Mouse (Mus musculus) megakaryocyte, embryonic 14.5 days (primary cell): ENCODE results near the gene Cda.

Source experiments
- FLI1 ChIP-seq: IDR thresholded peaks from 2 replicates; pipeline ENCODE4 v1.6.1; 2012; ENCODE audit warnings: low read length, inconsistent platforms, mixed read lengths
- GATA1 ChIP-seq: IDR thresholded peaks from 3 replicates; pipeline ENCODE4 v1.6.1; 2012; ENCODE audit warnings: mixed read lengths, low read length, inconsistent platforms, borderline replicate concordance

GRCm38 (mm10) chr4:138375117-138375516, 7.3 kb upstream of the Cda start:
- TF ChIP-seq GATA1 (no peak), FLI1 (no peak)
